Mouse (Mus musculus) CD4-positive helper T cell, adult 2 months (primary cell): ENCODE measurements around the gene Ttc3.

Experiments
- DNase-seq: peaks from one replicate; pipeline ENCODE4 v3.0.0-alpha.2; 2012; ENCODE audit warnings: low read depth, missing footprints, low spot score

Ttc3 gene

GRCm38 (mm10) chr16:94504192-94504591, 133.8 kb downstream of the Ttc3 start:
- no peak for DNase-seq

GRCm38 (mm10) chr16:94507071-94507470, 136.7 kb downstream of the Ttc3 start:
- no peak for DNase-seq

- DNase-seq: no peak
Measured at GRCm38 (mm10) chr16:94508769-94509168, 138.4 kb downstream of the Ttc3 start.

- DNase-seq: no peak
Measured at GRCm38 (mm10) chr16:94509983-94510382, 139.6 kb downstream of the Ttc3 start.

GRCm38 (mm10) chr16:94517606-94518005, 147.2 kb downstream of the Ttc3 start:
- no peak for DNase-seq
